Mouse (Mus musculus): ENCODE measurements at regions not wholly inside any gene's neighbourhood (a gene's known extent, or its start where the extent isn't known, plus 50 kb on each side); places are given as distances from the start of the nearest gene placed in this dataset.

- no peak for DNase-seq (ENCODE audit: low spot score)
Observed at GRCm38 (mm10) chr15:96944741-96945140, 111.0 kb downstream of the Slc38a4 start.

GRCm38 (mm10) chr15:96942651-96943050 lies 113.1 kb downstream of the Slc38a4 start:
- DNase-seq (ENCODE audit: low spot score), result no peak

- DNase-seq (ENCODE audit: low spot score), result no peak
Observed at GRCm38 (mm10) chr15:96938406-96938805, 117.3 kb downstream of the Slc38a4 start.

- DNase-seq (ENCODE audit: low spot score), result no peak
Observed at GRCm38 (mm10) chr15:96937623-96938022, 118.1 kb downstream of the Slc38a4 start.

- DNase-seq (ENCODE audit: low spot score), result peak; percentile 54
Observed at GRCm38 (mm10) chr15:96936705-96937346, 118.9 kb downstream of the Slc38a4 start.

- DNase-seq (ENCODE audit: low spot score), result no peak
Observed at GRCm38 (mm10) chr15:96936216-96936615, 119.5 kb downstream of the Slc38a4 start.

GRCm38 (mm10) chr15:96933451-96933850 lies 122.3 kb downstream of the Slc38a4 start:
- no peak for DNase-seq (ENCODE audit: low spot score)

- DNase-seq (ENCODE audit: low spot score), result no peak
Observed at GRCm38 (mm10) chr15:96930531-96930930, 125.2 kb downstream of the Slc38a4 start.

GRCm38 (mm10) chr15:96929788-96930187 lies 126.0 kb downstream of the Slc38a4 start:
- no peak for DNase-seq (ENCODE audit: low spot score)

- no peak for DNase-seq (ENCODE audit: low spot score)
Observed at GRCm38 (mm10) chr15:96928692-96929091, 127.1 kb downstream of the Slc38a4 start.

- DNase-seq (ENCODE audit: low spot score), result no peak
Observed at GRCm38 (mm10) chr15:96927674-96928073, 128.1 kb downstream of the Slc38a4 start.

GRCm38 (mm10) chr15:96926660-96927059 lies 129.1 kb downstream of the Slc38a4 start:
- no peak for DNase-seq (ENCODE audit: low spot score)

GRCm38 (mm10) chr15:96916586-96916985 lies 139.2 kb downstream of the Slc38a4 start:
- DNase-seq (ENCODE audit: low spot score), result no peak

- DNase-seq (ENCODE audit: low spot score), result no peak
Observed at GRCm38 (mm10) chr15:96915544-96915943, 140.2 kb downstream of the Slc38a4 start.

GRCm38 (mm10) chr15:96914988-96915387 lies 140.8 kb downstream of the Slc38a4 start:
- no peak for DNase-seq (ENCODE audit: low spot score)

- no peak for DNase-seq (ENCODE audit: low spot score)
Observed at GRCm38 (mm10) chr15:96905520-96905919, 150.2 kb downstream of the Slc38a4 start.

GRCm38 (mm10) chr15:96903461-96903860 lies 152.3 kb downstream of the Slc38a4 start:
- DNase-seq (ENCODE audit: low spot score), result no peak

GRCm38 (mm10) chr15:96902781-96903180 lies 153.0 kb downstream of the Slc38a4 start:
- DNase-seq (ENCODE audit: low spot score), result no peak

GRCm38 (mm10) chr15:96901616-96902015 lies 154.1 kb downstream of the Slc38a4 start:
- DNase-seq (ENCODE audit: low spot score), result no peak

GRCm38 (mm10) chr15:96898285-96898684 lies 157.5 kb downstream of the Slc38a4 start:
- DNase-seq (ENCODE audit: low spot score), result no peak

- no peak for DNase-seq (ENCODE audit: low spot score)
Observed at GRCm38 (mm10) chr15:96884901-96885300, 170.9 kb downstream of the Slc38a4 start.

- DNase-seq (ENCODE audit: low spot score), result no peak
Observed at GRCm38 (mm10) chr15:96883754-96884153, 172.0 kb downstream of the Slc38a4 start.

GRCm38 (mm10) chr15:96882211-96882610 lies 173.5 kb downstream of the Slc38a4 start:
- no peak for DNase-seq (ENCODE audit: low spot score)

- no peak for DNase-seq (ENCODE audit: low spot score)
Observed at GRCm38 (mm10) chr15:96881519-96882170, 174.1 kb downstream of the Slc38a4 start.

Measured in urinary bladder, adult 2 months (tissue).